ENCODE assay signal across 8 mouse cellular contexts in the genomic region with DNA sequence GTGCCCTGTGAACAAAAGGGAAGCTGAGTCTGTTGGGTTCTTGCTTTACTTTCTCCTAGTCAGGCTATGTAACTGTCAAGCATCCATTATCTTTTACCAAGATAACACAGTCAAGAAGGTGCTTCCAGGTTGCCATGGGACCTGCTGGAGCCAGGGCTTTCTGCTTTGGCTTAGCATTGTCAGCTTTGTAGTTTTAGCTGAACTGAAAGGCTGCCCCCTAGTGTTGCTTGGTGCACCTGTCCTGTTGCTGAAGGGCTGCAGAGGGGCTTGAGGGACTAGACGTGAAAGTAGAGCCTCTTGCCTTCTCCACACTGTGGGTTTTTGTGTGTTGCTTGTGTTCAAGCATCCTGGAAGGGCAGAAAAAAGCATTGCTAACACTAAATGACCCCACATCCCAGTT.
DNase-seq lines count a peak whose midpoint lies in the region; ATAC-seq and TF ChIP-seq lines count a peak whose summit lies in the region.

No protein-coding gene starts in this region.

- no peak overlapping the region for H3K4me3 ChIP-seq in heart, postnatal 0 days (ENCODE audit: low read depth, low read length)
- no peak overlapping the region for H3K4me3 ChIP-seq in testis, adult 2 months (ENCODE audit: control insufficient read depth, low read depth, low read length)
- H3K4me3 ChIP-seq in embryonic facial prominence, embryonic 14.5 days (ENCODE audit: low read depth, low read length), result no peak overlapping the region

- no peak for ATAC-seq in heart, postnatal 0 days (ENCODE audit: insufficient read depth, low read depth)
- ATAC-seq in embryonic facial prominence, embryonic 14.5 days (ENCODE audit: low read depth), result no peak

- H3K4me1 ChIP-seq in heart, postnatal 0 days (ENCODE audit: control insufficient read depth, insufficient read depth), result no peaks in the 10 kb centered on the region
- no peaks in the 10 kb centered on the region for H3K4me1 ChIP-seq in testis, adult 2 months (ENCODE audit: control insufficient read depth, insufficient read depth, low read length)
- no peaks in the 10 kb centered on the region for H3K4me1 ChIP-seq in embryonic facial prominence, embryonic 14.5 days (ENCODE audit: control insufficient read depth, insufficient read depth, low read length)

- H3K27me3 ChIP-seq in heart, postnatal 0 days (ENCODE audit: control insufficient read depth, insufficient read depth, low read length), result no peaks in the 10 kb centered on the region
- no peaks in the 10 kb centered on the region for H3K27me3 ChIP-seq in testis, adult 2 months (ENCODE audit: control insufficient read depth, insufficient read depth, low read length)
- no peaks in the 10 kb centered on the region for H3K27me3 ChIP-seq in embryonic facial prominence, embryonic 14.5 days (replicated peaks; ENCODE audit: control insufficient read depth, insufficient read depth, low read length)

- no peak for TF ChIP-seq EP300 in heart, postnatal 0 days (IDR thresholded peaks at IDR 0.05; ENCODE audit: low read depth)

- intact Hi-C loops in left cerebral cortex, postnatal 4 days (cut with DNase I), result loop anchor here (5.0 kb wide), 1 partner anchor 947 kb away; no protein-coding TSS in a partner anchor

- DNase-seq in heart, postnatal 0 days (ENCODE audit: low spot score), result no peak
- DNase-seq in heart, adult 11 months, result no peak
- no peak for DNase-seq in testis, postnatal 14 days (ENCODE audit: low spot score)
- DNase-seq in embryonic facial prominence, embryonic 14.5 days (ENCODE audit: low spot score), result peak; percentile 22
- DNase-seq in left cerebral cortex, postnatal 4 days, result peak; percentile 66
- peak; percentile 6 to 10 for DNase-seq in urinary bladder, postnatal 36 days (ENCODE audit: low spot score in 2 of 2)
- DNase-seq in spleen, adult 12 weeks (ENCODE audit: low spot score), result no peak

- TF ChIP-seq POLR2A in testis, adult 2 months (IDR thresholded peaks at IDR 0.05; ENCODE audit: control insufficient read depth, low read depth, low read length), result no peak

- H3K27ac ChIP-seq in heart, postnatal 0 days (ENCODE audit: low read depth), result no peak overlapping the region
- no peak overlapping the region for H3K27ac ChIP-seq in testis, adult 2 months (ENCODE audit: control insufficient read depth, insufficient read depth, low read depth, low read length)
- H3K27ac ChIP-seq in embryonic facial prominence, embryonic 14.5 days (replicated peaks; ENCODE audit: low read depth, low read length), result no peak overlapping the region

- peak; percentile 39 for TF ChIP-seq CTCF in heart, postnatal 0 days (IDR thresholded peaks at IDR 0.05; ENCODE audit: low read depth)
- TF ChIP-seq CTCF in testis, adult 2 months (IDR thresholded peaks at IDR 0.05; ENCODE audit: control insufficient read depth, insufficient read depth, insufficient replicate concordance, low read depth, low read length), result peak; percentile 34; the same call in 1 of the 2 replicates

- H3K36me3 ChIP-seq in heart, postnatal 0 days (replicated peaks; ENCODE audit: control insufficient read depth, insufficient read depth, low read length), result no peaks in the 10 kb centered on the region
- H3K36me3 ChIP-seq in testis, adult 2 months (ENCODE audit: control insufficient read depth, insufficient read depth, low read length), result no peaks in the 10 kb centered on the region
- H3K36me3 ChIP-seq in embryonic facial prominence, embryonic 14.5 days (ENCODE audit: control insufficient read depth, insufficient read depth, low read length), result no peaks in the 10 kb centered on the region

- no peak overlapping the region for H3K4me2 ChIP-seq in heart, postnatal 0 days (ENCODE audit: low read depth, low read length)
- H3K4me2 ChIP-seq in embryonic facial prominence, embryonic 14.5 days (ENCODE audit: low read depth, low read length), result no peak overlapping the region

- H3K9me3 ChIP-seq in heart, postnatal 0 days (replicated peaks; ENCODE audit: control insufficient read depth, low read length), result no peaks in the 10 kb centered on the region
- no peaks in the 10 kb centered on the region for H3K9me3 ChIP-seq in embryonic facial prominence, embryonic 14.5 days (ENCODE audit: control insufficient read depth, low read length)

- no peak overlapping the region for H3K9ac ChIP-seq in heart, postnatal 0 days (replicated peaks; ENCODE audit: low read depth, low read length)
- H3K9ac ChIP-seq in embryonic facial prominence, embryonic 14.5 days (ENCODE audit: low read depth, low read length), result no peak overlapping the region

- WGBS in heart, postnatal 0 days, result 12% methylated on average over 1 of the region's 1 CpGs
- WGBS in embryonic facial prominence, embryonic 14.5 days, result 10% methylated on average over 1 of the region's 1 CpGs

Comparison
In these comparisons a context has a peak if more than half of its experiments do, and no peak if none do; other contexts are left out.
1. DNase-seq: peak in embryonic facial prominence, embryonic 14.5 days (single experiment), left cerebral cortex, postnatal 4 days (single experiment) and urinary bladder, postnatal 36 days (2 of 2); none in heart, postnatal 0 days (single experiment), heart, adult 11 months (single experiment), testis, postnatal 14 days (single experiment) and spleen, adult 12 weeks (single experiment).